Mouse (Mus musculus): ENCODE data around the gene Cntnap2.

The Cntnap2 gene

DNA sequence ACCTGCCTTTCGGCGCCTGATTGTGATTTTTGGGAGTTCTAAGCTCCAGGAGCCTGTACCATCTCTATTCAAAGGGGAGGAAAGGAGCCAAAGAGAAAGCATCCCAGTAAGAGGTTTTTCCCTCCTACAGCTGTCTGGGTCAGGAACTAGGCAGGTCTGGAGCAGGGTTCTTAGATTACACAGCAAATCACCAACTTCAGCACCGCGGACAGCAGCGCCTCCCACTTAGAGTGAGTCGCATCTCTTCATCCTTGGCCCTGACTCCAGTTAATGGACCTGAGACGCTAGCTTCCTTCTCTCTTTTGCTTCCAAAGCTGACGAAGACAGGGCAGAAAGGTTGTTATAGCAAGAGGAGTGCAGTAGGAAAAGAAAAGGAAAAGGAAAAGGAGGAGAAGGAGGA lies at the start of gene Cntnap2:
TSS of gene Cntnap2 (plus strand) at position 267 of the 400 bp plus-strand sequence.
- DNase-seq, result no peak

DNA sequence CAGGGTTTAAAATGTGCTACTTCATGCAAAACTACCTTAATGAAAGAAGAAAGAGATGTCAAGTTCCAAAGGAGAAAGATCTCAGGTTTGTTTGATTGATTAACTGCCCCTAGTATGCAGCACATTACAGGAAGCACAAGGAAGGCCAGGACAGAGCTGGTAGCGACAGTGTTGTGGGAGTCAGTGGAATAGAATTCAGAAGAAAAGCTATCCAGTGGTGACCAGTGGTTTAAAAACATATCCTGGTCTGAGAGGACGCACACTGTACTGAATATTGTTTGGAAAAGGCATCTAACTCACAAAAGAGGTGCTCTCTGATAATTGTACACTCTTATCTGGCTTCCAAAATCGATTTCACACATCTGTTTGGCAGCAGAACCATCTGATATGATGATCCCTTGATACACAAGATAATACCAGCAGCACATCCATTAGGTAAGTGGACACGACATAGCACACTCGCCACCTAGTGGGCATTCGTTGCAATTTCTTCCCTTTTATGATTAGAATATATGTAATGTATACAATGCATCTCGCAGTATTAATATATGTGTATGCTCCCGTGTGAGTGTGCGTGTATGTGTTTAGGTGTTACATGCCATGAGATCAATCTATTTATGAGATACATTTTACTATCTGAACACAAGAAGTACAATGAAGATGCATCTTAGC lies 33.0 kb upstream of the Cntnap2 start:
- DNase-seq, result peak in 1 of 2 experiments; percentile 3

- DNase-seq, result no peak
Observed at GRCm38 (mm10) chr6:45039454-45039853, 19.7 kb upstream of the Cntnap2 start.

DNA sequence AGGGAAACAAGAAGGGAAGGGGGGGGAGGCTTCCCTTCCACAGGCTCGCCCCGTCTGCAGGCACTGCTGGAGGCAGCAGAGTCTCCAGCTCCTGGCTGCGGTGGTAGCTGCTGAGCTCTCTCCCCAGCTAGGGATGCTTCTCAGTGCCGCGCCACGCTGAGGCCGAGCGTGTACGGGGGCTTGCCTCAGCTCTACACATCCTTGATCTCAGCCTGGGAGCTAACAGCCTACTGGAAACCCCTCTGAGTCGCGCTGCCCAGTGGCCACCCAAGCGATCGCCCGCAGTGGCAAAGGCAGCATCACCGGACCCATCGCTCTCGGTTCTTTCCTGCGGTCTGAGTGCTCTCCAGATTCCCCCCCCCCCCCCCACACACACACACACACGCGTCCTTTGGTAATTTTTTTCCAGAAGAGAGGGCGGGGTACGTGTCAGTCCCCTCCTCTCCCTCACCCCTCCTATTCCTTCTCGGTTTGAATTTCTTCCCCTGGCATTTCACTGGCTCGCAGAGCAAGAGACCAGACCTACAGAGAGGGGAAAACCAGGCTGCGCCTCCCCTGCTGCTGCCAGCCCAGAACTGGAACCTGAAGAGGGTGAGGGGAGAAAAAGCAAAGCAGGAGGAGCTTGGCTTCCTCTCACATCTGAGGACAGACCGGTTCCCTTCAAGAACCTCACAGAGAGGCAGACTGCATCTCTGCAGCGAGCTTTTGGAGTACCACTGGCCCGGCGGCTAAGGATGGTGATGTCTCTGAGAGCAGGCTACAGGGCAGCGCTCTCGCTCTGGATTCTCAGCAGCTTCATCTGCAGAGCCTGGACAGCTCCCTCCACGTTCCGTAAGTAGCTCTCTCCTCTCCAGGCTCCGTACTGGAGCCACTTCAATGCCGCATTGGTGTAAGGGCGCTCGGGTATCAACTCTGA lies 657 bp downstream of the Cntnap2 start:
- no peak for DNase-seq

- no peak for DNase-seq
Observed at GRCm38 (mm10) chr6:45062214-45062997, 3.2 kb downstream of the Cntnap2 start.

DNA sequence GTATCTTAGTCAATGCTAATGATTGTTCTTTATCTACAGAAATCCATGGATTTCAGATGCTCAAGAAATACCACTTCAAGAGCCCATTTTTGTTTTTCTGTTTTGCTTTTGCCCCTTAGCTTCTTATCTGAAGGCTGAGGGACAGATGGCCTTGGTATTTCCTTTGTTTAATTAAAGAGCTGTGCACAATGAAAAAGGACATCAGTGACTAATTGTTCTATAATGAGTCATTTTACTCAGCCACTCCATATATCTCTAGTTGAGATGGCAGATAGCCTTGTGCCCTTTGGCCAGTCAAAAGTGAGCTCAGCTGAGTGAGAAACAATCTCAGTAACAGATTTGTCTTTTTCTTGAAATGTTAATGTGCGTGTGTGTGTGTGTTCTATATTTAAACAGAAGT lies 29.1 kb downstream of the Cntnap2 start:
- no peak for DNase-seq

GRCm38 (mm10) chr6:45113613-45114012 lies 54.5 kb downstream of the Cntnap2 start:
- DNase-seq, result no peak

DNA sequence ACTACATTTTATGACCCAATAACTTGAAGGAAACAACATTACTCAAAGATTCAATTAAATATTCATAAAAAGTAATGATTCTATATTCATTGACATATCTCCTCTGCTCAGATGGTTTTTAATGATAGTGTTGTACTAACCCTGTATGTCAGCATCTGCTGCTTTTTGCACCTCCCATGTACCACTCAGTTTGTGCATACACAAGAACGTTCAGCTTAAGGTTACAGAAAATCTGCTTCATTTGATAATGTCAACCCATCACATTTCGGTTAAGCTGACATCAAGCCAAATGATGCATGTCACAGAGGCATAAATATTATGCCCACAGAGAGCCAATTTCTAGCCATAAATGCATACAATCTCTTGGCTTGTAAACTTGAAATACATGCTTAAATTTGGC lies 85.7 kb downstream of the Cntnap2 start:
- DNase-seq, result no peak

DNA sequence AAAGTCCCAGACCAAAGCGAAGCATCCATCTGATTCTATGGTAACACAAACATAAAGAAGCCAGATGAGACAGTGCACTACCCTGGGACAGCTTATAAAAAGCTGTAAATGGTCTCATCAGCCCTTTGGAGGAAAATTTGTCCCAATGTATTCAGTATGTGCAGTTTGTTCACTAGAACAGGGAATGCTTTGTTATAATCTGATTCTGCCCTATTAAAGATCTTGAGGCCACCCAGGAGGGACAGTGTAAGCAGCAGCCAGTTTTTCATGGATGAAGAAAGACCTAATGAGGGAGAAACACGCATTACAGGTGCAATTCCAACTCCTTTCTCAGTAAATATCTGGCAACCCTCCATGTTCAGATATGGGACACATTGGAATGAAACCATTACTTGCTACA lies 145.9 kb downstream of the Cntnap2 start:
- no peak for DNase-seq

GRCm38 (mm10) chr6:45214330-45214729 lies 155.2 kb downstream of the Cntnap2 start:
- no peak for DNase-seq

DNA sequence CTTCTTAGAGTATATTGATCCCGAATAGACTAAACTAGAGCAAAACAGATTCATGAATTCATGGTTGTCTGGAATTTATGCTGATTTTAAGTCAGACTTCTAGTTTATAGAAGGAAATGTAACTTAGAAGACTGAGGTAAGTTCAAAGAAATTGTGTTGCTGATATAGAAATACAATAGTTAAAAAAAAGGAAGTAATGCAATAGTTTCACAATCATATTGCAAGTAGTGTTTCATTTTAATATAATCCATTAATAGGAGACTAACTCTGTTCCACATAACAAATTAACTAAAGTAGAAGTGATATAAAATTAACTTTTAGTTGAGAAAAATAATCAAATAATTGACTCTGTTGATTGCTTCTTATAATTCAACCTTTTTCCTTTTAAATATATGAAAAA lies 169.8 kb downstream of the Cntnap2 start:
- no peak for DNase-seq

DNA sequence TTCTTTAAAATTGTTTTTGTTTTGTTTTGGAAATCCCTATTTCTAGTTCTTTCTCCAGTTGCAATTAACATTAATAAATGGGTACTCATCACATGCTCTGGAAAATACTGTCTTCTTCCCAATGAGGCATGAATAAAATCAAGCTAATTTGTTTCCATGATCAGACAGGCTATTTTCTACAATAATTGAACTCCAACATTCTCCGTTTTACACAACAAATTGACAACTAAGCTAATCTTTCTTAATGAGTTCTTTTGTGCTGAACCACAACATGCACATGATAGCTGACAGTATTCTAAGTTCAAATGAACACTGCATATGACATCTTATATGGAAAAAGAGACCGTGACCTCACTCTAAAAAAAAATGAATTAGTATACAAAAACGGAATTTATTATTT lies 173.4 kb downstream of the Cntnap2 start:
- DNase-seq, result no peak

DNA sequence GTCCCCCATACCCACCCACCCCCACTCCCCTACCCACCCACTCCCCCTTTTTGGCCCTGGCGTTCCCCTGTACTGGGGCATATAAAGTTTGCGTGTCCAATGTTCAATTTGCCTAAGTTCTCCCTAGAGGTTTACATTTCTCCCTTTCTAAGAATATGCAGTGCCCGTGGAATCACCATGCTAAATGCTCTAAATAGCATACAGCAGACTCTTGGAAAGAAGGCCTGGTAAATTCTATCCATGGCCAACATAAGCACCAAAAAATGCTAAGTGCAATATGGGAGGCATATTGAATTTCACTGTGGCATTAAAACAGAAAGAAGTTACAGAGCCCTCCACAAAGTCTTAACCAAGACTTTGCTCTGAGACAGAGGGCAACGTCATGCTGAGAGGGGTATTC lies 177.4 kb downstream of the Cntnap2 start:
- no peak for DNase-seq

DNA sequence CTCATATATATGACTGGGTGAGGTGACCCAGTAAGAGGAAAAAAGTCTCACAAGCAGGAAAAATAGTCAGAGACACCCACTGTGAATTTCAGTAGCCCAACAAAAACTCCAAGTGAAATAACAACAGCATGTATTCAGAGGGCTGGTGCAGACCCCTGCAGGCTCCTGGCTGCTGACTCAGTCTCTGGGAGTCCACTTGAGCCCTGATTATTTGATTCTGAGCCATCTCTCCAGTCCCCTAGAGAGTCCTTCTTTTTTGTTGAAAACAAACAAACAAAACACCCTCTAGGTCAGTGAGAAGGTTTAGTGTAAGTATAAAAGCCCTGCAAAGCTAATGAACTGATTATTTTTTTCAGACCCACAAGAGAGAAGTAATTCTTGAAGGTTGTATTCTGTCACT lies 179.0 kb downstream of the Cntnap2 start:
- DNase-seq, result no peak

DNA sequence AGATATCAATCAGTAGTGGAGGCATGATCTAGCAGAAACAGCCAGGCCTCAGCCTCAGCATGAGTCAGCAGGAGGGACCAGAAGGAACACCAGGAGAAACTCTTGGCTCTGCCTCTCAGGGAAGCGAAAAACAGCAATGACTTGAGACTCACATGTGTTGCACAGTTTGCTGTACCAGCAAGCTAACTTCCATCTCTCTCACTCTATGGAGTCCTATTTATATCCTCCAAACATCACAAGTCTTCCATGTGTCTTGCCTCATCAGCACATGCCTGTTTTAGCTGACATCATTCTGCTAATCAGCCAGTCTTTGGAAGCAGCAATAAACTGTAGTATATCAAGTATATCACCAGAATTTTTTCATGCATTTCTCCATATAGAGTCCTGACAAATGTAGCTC lies 182.1 kb downstream of the Cntnap2 start:
- no peak for DNase-seq

- DNase-seq, result no peak
Observed at GRCm38 (mm10) chr6:45244680-45245079, 185.5 kb downstream of the Cntnap2 start.

DNA sequence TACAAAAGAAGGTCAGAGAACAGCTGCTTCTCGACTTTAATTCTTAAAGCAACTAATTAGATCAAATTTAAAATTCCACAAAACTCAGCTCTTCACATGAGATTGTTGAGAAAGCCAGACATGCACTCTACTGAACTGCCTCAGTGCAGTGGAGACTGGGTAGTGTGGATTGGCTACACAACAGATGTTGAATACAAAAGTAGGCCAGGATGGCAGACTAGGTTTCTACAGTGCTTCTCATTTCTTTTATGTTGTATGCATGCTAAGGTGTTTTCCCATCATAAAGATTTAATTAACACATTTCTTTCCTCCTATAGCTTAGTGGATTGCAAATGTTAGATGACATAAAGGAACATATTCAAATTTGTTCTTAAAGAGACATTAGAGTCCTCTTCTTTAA lies 198.9 kb downstream of the Cntnap2 start:
- DNase-seq, result no peak

DNA sequence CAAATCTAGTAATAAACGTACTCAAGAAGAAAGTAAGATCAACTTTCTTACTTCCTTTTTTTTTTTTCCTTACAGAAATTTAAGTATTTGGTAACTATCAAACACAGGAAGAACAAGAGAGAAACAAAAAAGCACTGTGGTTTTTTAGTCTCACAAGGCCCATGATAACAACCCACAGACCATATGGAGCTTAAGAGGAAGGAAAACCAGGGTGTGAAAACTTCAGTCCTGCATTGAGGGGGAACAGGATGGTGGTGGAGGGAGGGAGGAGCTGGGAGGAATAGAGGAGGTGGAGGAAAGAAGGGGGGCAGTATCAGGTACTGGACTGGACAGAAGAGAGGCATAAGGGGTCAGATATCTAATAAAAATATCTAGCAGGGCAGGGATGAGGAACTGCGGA lies 212.4 kb downstream of the Cntnap2 start:
- DNase-seq, result no peak

GRCm38 (mm10) chr6:45273259-45273775 lies 214.2 kb downstream of the Cntnap2 start:
- no peak for DNase-seq

- DNase-seq, result no peak
Observed at GRCm38 (mm10) chr6:45290154-45290553, 231.0 kb downstream of the Cntnap2 start.

DNA sequence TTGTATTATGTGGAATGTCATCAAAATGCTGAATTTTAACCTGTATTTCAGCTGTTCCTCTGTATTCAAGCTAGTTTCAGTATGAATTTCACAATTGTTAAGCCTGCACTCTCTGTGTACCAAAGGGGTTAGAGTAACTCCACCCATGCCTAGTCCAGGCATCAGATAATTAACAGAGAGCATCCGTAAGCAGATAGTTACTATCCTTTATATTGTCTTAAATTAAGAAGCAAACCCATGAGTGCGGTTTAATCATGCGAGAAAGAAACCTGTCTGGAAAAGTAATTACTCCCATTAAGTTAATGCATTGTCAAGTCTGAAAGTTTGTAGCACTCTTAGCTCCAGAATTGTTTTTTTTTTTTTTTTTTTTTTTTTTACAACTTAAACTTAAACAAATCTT lies 258.3 kb downstream of the Cntnap2 start:
- DNase-seq, result no peak

GRCm38 (mm10) chr6:45323505-45323904 lies 264.3 kb downstream of the Cntnap2 start:
- DNase-seq, result peak; percentile 6 to 16

DNA sequence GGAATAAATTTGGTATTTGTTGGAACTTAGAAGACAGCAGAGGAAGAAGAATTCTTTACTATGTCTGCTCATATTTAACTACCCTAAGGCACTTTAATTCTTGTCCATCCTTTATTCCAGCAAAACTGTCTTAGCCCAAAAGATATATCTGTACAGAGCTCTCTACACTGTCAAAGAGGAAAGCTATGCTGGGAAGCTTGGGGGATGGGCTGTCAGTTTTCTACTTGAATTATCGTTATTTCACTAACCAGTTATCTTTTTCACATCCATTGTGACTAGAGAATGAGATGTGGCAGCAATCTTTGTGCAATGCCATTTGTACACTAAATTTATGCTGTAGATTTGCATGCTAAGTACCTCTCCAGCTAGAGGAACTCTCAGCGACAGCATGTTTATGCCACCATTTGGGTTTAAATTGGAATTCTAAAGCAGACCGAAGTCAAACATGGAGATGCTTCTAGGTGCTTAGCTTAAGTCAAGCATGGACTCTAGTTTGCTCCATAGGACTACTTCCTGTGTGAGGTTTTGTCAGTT lies 268.9 kb downstream of the Cntnap2 start:
- DNase-seq, result no peak
